Mouse (Mus musculus) gonadal fat pad, adult 2 months (tissue): ENCODE data around the gene Rprd1b. TPM values are rescaled to one million over a fixed set of nuclear protein-coding genes. Genes with fewer than 3 reads are reported as not detected.

Experiments
- DNase-seq: peaks from one replicate; pipeline ENCODE4 v3.0.0-alpha.2; 2012; ENCODE audit warnings: low read depth
- polyA plus RNA-seq: library from polyadenylated mRNA; depleted of rRNA; stranded (reverse); fragments of >200 nt; gene quantifications from 2 replicates; pipeline ENCODE4 v1.2.3, GENCODE M21; 2012

Rprd1b gene
- polyA plus RNA-seq, 1 experiment: 16.2 TPM

GRCm38 (mm10) chr2:158121645-158122326 is 93.5 kb downstream of the Rprd1b start:
- no peak for DNase-seq

GRCm38 (mm10) chr2:158122814-158123213 is 94.5 kb downstream of the Rprd1b start:
- DNase-seq: no peak

- DNase-seq: no peak
These were observed 98.9 kb downstream of the Rprd1b start for GRCm38 (mm10) chr2:158127245-158127644.

- no peak for DNase-seq
These were observed 99.6 kb downstream of the Rprd1b start for GRCm38 (mm10) chr2:158127872-158128271.

GRCm38 (mm10) chr2:158128461-158129130 is 100.3 kb downstream of the Rprd1b start:
- no peak for DNase-seq

GRCm38 (mm10) chr2:158129291-158130002 is 101.2 kb downstream of the Rprd1b start:
- DNase-seq: no peak

- DNase-seq: no peak
These were observed 102.2 kb downstream of the Rprd1b start for GRCm38 (mm10) chr2:158130391-158130986.

GRCm38 (mm10) chr2:158131197-158131835 is 103.0 kb downstream of the Rprd1b start:
- no peak for DNase-seq

- DNase-seq: no peak
These were observed 104.0 kb downstream of the Rprd1b start for GRCm38 (mm10) chr2:158132320-158132719.

GRCm38 (mm10) chr2:158133050-158133449 is 104.8 kb downstream of the Rprd1b start:
- DNase-seq: no peak

- no peak for DNase-seq
These were observed 107.9 kb downstream of the Rprd1b start for GRCm38 (mm10) chr2:158136205-158136604.

GRCm38 (mm10) chr2:158137771-158138170 is 109.5 kb downstream of the Rprd1b start:
- no peak for DNase-seq

GRCm38 (mm10) chr2:158138778-158139177 is 110.5 kb downstream of the Rprd1b start:
- DNase-seq: no peak

- DNase-seq: no peak
These were observed 111.3 kb downstream of the Rprd1b start for GRCm38 (mm10) chr2:158139628-158140027.

- DNase-seq: no peak
These were observed 112.4 kb downstream of the Rprd1b start for GRCm38 (mm10) chr2:158140664-158141063.

- DNase-seq: no peak
These were observed 113.0 kb downstream of the Rprd1b start for GRCm38 (mm10) chr2:158141271-158141670.

GRCm38 (mm10) chr2:158141690-158142440 is 113.6 kb downstream of the Rprd1b start:
- DNase-seq: no peak

- no peak for DNase-seq
These were observed 114.7 kb downstream of the Rprd1b start for GRCm38 (mm10) chr2:158142981-158143380.

GRCm38 (mm10) chr2:158143816-158144215 is 115.5 kb downstream of the Rprd1b start:
- no peak for DNase-seq

GRCm38 (mm10) chr2:158144263-158144662 is 116.0 kb downstream of the Rprd1b start:
- no peak for DNase-seq
